Mouse (Mus musculus): ENCODE measurements around the gene Slc1a7.

DNA sequence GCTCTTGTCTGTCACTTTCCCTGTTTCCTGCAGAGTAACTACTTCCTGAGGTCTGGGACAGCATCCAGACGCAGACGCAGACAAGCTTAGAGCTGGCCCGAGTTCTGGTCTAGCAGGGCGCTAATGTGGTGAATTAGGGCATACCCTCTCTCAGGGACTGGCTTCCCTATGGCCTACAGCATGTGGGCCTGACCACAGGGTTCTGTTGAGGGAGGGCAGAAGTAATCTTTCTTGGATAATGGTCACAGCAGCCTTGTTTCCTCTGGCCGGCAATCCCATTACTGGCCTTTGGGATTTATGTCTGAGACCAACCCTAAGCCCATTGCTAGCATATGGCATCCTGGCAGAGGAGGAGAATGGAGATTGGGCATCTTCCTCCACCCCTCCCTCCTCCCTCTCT is 22.7 kb downstream of the Slc1a7 start:
- no peak for TF ChIP-seq CTCF (IDR thresholded peaks at IDR 0.05; ENCODE audit: low read depth)
- TF ChIP-seq EP300 (IDR thresholded peaks at IDR 0.05; ENCODE audit: low read depth): no peak
